Mouse (Mus musculus): ENCODE data around the gene Ikzf1. TPM values are rescaled to one million over a fixed set of nuclear protein-coding genes. Genes with fewer than 3 reads are reported as not detected.
A peak's percentile ranks its signal among the peaks of the same experiment; 100 is the strongest.

The Ikzf1 gene
- polyA plus RNA-seq, 1 experiment, result 645 TPM

GRCm38 (mm10) chr11:11815737-11816136 lies 130.9 kb downstream of the Ikzf1 start:
- Histone ChIP-seq H3K36me3 (ENCODE audit: control insufficient read depth, insufficient read depth, low read length) (no peaks in the 10 kb centered on the region), H3K4me3 (ENCODE audit: control insufficient read depth, insufficient read depth, low read length) (no peak overlapping the region), H3K4me1 (replicated peaks; ENCODE audit: control insufficient read depth, insufficient read depth, low read length) (peaks cover 2% of the 10 kb centered on the region; the same call in 1 of the 2 replicates), H3K27me3 (ENCODE audit: control insufficient read depth, insufficient read depth, low read length) (no peaks in the 10 kb centered on the region), H3K27ac (ENCODE audit: control insufficient read depth, insufficient read depth, low read length) (no peak overlapping the region)
- no peak for TF ChIP-seq POLR2A (IDR thresholded peaks at IDR 0.05; ENCODE audit: control insufficient read depth, extremely low read depth, insufficient read depth, low read length, poor library complexity)
- no peak for TF ChIP-seq CTCF (IDR thresholded peaks at IDR 0.05; ENCODE audit: borderline replicate concordance, control insufficient read depth, extremely low read depth, insufficient read depth, low read length, poor library complexity)
- DNase-seq, result no peak
- 93% methylated on average over 3 of the region's 3 CpGs for WGBS

GRCm38 (mm10) chr11:11818797-11819196 lies 134.0 kb downstream of the Ikzf1 start:
- no peak for TF ChIP-seq CTCF (IDR thresholded peaks at IDR 0.05; ENCODE audit: borderline replicate concordance, control insufficient read depth, extremely low read depth, insufficient read depth, low read length, poor library complexity)
- no peak for TF ChIP-seq POLR2A (IDR thresholded peaks at IDR 0.05; ENCODE audit: control insufficient read depth, extremely low read depth, insufficient read depth, low read length, poor library complexity)
- WGBS, result 97% methylated on average over 6 of the region's 6 CpGs
- peaks cover 3% of the 10 kb centered on the region; the same call in 1 of the 2 replicates for H3K4me1 ChIP-seq (replicated peaks; ENCODE audit: control insufficient read depth, insufficient read depth, low read length)
- no peaks in the 10 kb centered on the region for H3K27me3 ChIP-seq (ENCODE audit: control insufficient read depth, insufficient read depth, low read length)
- H3K36me3 ChIP-seq (ENCODE audit: control insufficient read depth, insufficient read depth, low read length), result no peaks in the 10 kb centered on the region
- no peak overlapping the region for H3K27ac ChIP-seq (ENCODE audit: control insufficient read depth, insufficient read depth, low read length)
- DNase-seq, result no peak
- H3K4me3 ChIP-seq (ENCODE audit: control insufficient read depth, insufficient read depth, low read length), result no peak overlapping the region

GRCm38 (mm10) chr11:11819206-11819605 lies 134.4 kb downstream of the Ikzf1 start:
- no peak overlapping the region for H3K4me3 ChIP-seq (ENCODE audit: control insufficient read depth, insufficient read depth, low read length)
- no peaks in the 10 kb centered on the region for H3K27me3 ChIP-seq (ENCODE audit: control insufficient read depth, insufficient read depth, low read length)
- TF ChIP-seq POLR2A (IDR thresholded peaks at IDR 0.05; ENCODE audit: control insufficient read depth, extremely low read depth, insufficient read depth, low read length, poor library complexity) (no peak), CTCF (IDR thresholded peaks at IDR 0.05; ENCODE audit: borderline replicate concordance, control insufficient read depth, extremely low read depth, insufficient read depth, low read length, poor library complexity) (no peak)
- WGBS, result 89% methylated on average over 5 of the region's 5 CpGs
- H3K27ac ChIP-seq (ENCODE audit: control insufficient read depth, insufficient read depth, low read length), result no peak overlapping the region
- no peaks in the 10 kb centered on the region for H3K36me3 ChIP-seq (ENCODE audit: control insufficient read depth, insufficient read depth, low read length)
- peaks cover 3% of the 10 kb centered on the region; the same call in 1 of the 2 replicates for H3K4me1 ChIP-seq (replicated peaks; ENCODE audit: control insufficient read depth, insufficient read depth, low read length)
- no peak for DNase-seq

GRCm38 (mm10) chr11:11820251-11820650 lies 135.4 kb downstream of the Ikzf1 start:
- H3K4me1 ChIP-seq (replicated peaks; ENCODE audit: control insufficient read depth, insufficient read depth, low read length), result peaks cover 3% of the 10 kb centered on the region; the same call in 1 of the 2 replicates
- no peaks in the 10 kb centered on the region for H3K36me3 ChIP-seq (ENCODE audit: control insufficient read depth, insufficient read depth, low read length)
- no peaks in the 10 kb centered on the region for H3K27me3 ChIP-seq (ENCODE audit: control insufficient read depth, insufficient read depth, low read length)
- WGBS, result 8% methylated on average over 2 of the region's 2 CpGs
- DNase-seq, result peak; percentile 74
- no peak overlapping the region for H3K27ac ChIP-seq (ENCODE audit: control insufficient read depth, insufficient read depth, low read length)
- no peak for TF ChIP-seq CTCF (IDR thresholded peaks at IDR 0.05; ENCODE audit: borderline replicate concordance, control insufficient read depth, extremely low read depth, insufficient read depth, low read length, poor library complexity)
- TF ChIP-seq POLR2A (IDR thresholded peaks at IDR 0.05; ENCODE audit: control insufficient read depth, extremely low read depth, insufficient read depth, low read length, poor library complexity), result no peak
- H3K4me3 ChIP-seq (ENCODE audit: control insufficient read depth, insufficient read depth, low read length), result no peak overlapping the region

- TF ChIP-seq CTCF (IDR thresholded peaks at IDR 0.05; ENCODE audit: borderline replicate concordance, control insufficient read depth, extremely low read depth, insufficient read depth, low read length, poor library complexity) (no peak), POLR2A (IDR thresholded peaks at IDR 0.05; ENCODE audit: control insufficient read depth, extremely low read depth, insufficient read depth, low read length, poor library complexity) (no peak)
- Histone ChIP-seq H3K4me3 (ENCODE audit: control insufficient read depth, insufficient read depth, low read length) (no peak overlapping the region), H3K27ac (ENCODE audit: control insufficient read depth, insufficient read depth, low read length) (no peak overlapping the region), H3K27me3 (ENCODE audit: control insufficient read depth, insufficient read depth, low read length) (no peaks in the 10 kb centered on the region), H3K36me3 (ENCODE audit: control insufficient read depth, insufficient read depth, low read length) (no peaks in the 10 kb centered on the region), H3K4me1 (replicated peaks; ENCODE audit: control insufficient read depth, insufficient read depth, low read length) (peaks cover 3% of the 10 kb centered on the region; the same call in 1 of the 2 replicates)
- DNase-seq, result peak; percentile 35
- 34% methylated on average over 3 of the region's 3 CpGs for WGBS
These were observed 135.9 kb downstream of the Ikzf1 start for GRCm38 (mm10) chr11:11820737-11821136.

- Histone ChIP-seq H3K4me1 (replicated peaks; ENCODE audit: control insufficient read depth, insufficient read depth, low read length) (peaks cover 5% of the 10 kb centered on the region; the same call in 1 of the 2 replicates), H3K27me3 (ENCODE audit: control insufficient read depth, insufficient read depth, low read length) (no peaks in the 10 kb centered on the region), H3K36me3 (ENCODE audit: control insufficient read depth, insufficient read depth, low read length) (no peaks in the 10 kb centered on the region), H3K4me3 (ENCODE audit: control insufficient read depth, insufficient read depth, low read length) (no peak overlapping the region), H3K27ac (ENCODE audit: control insufficient read depth, insufficient read depth, low read length) (no peak overlapping the region)
- no peak for TF ChIP-seq CTCF (IDR thresholded peaks at IDR 0.05; ENCODE audit: borderline replicate concordance, control insufficient read depth, extremely low read depth, insufficient read depth, low read length, poor library complexity)
- TF ChIP-seq POLR2A (IDR thresholded peaks at IDR 0.05; ENCODE audit: control insufficient read depth, extremely low read depth, insufficient read depth, low read length, poor library complexity), result no peak
- no peak for DNase-seq
- WGBS, result 90% methylated on average over 16 of the region's 16 CpGs
These were observed 136.7 kb downstream of the Ikzf1 start for GRCm38 (mm10) chr11:11821387-11821975.

Other genes starting within 250 kb of the Ikzf1 start
- gene Spata48, start 222.9 kb upstream of the Ikzf1 start, polyA plus RNA-seq (2012; rRNA removed), result 4.0 and 6.0 TPM in 2 replicates
- gene Zpbp, start 222.6 kb upstream of the Ikzf1 start, polyA plus RNA-seq (2012; rRNA removed), result 0.53 and 0.54 TPM in 2 replicates
- not detected in 2 replicates for gene 4930512M02Rik, start 57.2 kb upstream of the Ikzf1 start, polyA plus RNA-seq (2012; rRNA removed)
- gene Fignl1, start 124.0 kb downstream of the Ikzf1 start, polyA plus RNA-seq (2012; rRNA removed), result 18.9 and 29.3 TPM in 2 replicates
- 0.78 and 1.0 TPM in 2 replicates for gene Ddc, start 213.1 kb downstream of the Ikzf1 start, polyA plus RNA-seq (2012; rRNA removed)